Mouse (Mus musculus): Measurements from ENCODE around the gene Pkd1l2.

DNA sequence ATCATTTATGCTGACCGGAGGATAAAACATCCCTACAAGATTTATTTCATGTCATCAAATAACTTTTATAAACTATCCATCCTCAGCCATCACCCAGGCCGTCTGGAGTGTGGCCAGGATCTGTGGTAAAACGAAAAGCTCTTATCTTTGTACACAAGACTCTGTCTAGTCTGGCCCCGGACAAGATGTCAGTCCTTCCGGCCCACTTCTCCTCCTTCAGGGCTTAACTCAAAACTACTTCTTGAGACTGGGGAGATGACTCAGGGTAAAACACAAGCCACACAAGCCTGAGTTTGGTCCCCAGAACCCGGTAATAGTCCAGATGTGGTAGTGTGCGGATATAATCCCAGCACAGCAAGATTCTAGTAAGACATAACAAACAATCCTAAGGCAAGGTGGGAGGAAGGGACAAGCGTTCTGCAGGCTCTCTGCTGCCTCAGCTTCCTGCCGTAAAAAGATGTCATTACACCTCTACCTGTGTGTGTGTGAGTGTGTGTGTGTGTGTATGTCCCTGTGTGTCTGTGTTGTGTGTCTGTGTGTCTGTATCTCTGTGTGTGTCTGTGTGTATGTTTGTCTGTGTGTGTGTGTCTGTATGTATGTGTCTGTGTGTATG is 804 bp upstream of the Pkd1l2 start:
- TF ChIP-seq CTCF (IDR thresholded peaks at IDR 0.05; ENCODE audit: low read depth) (no peak), EP300 (IDR thresholded peaks at IDR 0.05; ENCODE audit: low read depth) (no peak)

Data from heart, postnatal 0 days (tissue).